Mouse (Mus musculus) gastrocnemius, postnatal 10 days (tissue): ENCODE measurements at regions not wholly inside any gene's neighbourhood (a gene's known extent, or its start where the extent isn't known, plus 50 kb on each side); places are given as distances from the start of the nearest gene placed in this dataset.

Experiments
- DNase-seq: peaks from one replicate; pipeline ENCODE4 v3.0.0; 2021; ENCODE audit warnings: mixed read lengths

DNA sequence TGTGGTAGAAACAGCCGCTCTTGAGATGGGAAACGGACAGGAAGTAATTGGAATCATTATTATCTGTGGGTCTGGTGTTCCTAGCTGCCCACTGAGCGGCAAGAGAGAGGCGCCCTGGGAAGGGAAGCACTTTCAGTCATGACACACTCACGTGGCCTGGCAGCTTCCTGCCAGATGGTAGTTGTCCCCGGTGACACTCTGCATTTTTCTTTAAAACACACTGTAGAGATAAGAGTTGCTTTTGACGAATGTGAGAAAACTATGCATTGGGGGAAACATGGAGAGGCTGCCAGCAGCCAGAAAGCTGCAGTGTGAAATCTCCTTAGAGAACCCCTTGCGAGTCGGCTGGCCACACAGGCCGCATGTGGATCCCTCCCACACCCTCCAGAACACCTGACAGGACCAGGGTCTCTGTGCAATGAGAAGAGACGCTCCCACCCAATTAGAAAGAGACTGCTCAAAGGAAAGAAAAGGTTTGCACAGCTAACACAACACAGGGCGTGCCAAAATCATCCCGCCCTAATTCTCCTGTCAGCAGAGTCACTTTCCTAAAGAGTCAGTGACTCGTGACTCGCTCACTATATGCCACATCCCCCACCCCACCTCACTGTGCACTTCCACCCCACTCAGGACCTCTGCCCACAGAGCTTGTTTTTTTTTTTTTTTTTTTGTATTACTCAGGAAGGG, 194.0 kb upstream of the Map3k1 start:
- DNase-seq, result peak; percentile 23

DNA sequence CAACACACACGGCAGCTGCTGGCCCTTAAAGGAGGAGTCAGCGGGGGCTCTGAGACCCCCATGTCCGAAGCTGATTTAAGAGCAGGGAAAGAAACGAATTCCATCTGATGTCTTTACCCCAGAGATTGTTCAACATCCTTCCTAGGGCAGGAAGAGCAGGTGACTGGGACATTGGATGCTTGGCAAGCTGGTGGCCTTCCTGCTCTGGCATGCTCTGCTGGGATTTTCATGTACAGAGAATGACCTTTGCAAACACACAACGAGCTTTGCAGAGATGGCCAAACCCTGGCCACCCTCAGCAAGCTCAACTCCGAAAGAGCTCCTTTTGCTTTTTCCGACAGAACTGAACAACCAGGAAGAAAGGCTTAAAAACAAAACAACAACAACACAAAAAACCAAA, 194.7 kb upstream of the Map3k1 start:
- DNase-seq, result no peak

DNA sequence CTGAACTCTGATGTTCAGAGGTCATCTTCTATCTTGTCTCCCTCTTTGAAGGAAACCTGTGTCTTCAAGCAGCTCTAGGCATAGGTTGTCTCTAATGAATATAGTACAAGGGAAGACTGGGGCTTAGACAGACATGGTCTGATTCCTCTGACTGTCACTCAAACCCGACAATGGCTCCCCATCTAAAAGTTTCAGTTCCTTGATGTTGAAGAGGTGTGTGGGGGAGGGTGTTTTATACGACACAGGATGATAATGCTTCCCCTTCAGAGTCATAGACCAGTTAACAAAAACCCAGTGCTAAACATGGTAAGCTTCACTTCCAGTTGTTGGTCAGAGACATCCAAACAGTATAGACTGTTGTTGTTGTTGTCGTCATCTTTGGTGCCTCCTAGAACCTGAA, 195.3 kb upstream of the Map3k1 start:
- no peak for DNase-seq

DNA sequence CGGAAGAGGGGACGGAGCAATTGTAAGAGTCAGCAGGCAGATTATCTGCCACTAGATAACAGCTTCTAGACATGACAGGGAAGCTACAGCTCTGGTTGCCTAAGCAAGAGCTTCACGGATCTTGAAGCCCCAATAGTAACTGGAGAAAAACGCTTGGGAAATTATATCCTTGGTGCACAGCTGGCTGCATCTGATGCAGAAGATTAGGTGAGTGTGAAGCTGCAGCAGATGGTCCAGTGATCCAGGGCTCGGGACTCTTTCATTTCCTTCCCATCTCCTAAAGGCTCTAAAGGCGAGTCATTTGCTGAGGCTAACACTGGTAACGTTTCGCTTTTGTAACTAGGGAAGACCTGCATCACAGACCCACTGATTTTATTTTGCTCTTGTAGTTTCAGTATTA, 196.6 kb upstream of the Map3k1 start:
- DNase-seq, result no peak

DNA sequence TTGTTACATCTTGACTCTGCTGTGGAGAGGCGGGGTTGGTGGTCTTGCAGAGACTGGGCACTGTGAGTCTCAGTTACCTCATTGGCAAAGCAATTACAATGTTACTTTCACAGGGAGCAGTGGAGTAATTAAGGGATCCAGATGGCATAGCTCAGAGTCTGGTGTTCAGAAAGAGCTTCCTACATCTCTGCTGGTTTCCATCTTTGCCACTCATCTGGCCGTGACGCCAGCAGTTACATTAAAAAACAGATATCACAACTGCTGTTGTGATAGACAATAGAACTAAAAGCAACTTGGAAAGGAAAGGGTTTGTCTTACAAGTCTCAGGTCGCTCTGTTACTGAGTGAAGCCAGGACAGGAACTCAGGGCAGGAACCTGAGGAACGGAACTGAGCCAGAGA, 200.0 kb upstream of the Map3k1 start:
- DNase-seq, result no peak

DNA sequence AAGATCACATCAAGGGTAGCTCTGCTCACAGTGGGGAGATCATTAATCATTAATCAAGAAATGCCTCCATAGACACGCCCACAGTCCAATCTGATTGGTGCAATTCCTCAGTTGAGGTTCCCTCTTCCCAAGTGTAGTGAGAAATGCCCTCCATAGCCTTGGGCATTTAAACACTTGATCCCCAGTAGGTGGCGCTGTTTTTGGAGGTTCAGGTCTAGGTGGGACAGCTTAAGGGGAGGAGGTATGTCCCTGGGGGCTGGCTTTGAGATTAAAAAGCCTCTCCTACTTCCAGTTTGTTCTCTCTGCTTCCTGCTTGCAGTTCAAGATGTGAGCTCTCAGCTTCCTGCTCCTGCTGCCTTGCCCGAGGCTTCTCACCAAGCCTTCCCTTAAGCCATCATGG, 200.5 kb upstream of the Map3k1 start:
- no peak for DNase-seq

DNA sequence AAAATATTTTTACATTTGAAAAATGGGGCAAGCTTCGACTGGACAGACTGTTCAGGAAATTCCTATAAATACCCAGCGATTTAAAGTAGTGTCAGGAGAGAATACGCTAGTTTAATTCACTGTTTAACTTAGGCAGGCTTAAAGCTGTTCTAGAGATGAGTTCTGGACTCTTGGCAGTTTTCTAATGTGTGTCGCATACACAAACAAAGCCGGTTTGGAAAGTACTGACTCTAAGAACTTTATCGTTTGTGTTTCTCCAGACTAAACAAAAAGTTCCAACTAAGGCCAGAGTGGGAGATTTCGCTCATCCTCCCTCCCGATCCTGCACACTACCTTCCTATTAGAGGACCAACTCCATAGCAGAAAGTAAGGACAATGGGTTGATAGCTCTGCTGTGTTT, 201.7 kb upstream of the Map3k1 start:
- DNase-seq, result no peak

DNA sequence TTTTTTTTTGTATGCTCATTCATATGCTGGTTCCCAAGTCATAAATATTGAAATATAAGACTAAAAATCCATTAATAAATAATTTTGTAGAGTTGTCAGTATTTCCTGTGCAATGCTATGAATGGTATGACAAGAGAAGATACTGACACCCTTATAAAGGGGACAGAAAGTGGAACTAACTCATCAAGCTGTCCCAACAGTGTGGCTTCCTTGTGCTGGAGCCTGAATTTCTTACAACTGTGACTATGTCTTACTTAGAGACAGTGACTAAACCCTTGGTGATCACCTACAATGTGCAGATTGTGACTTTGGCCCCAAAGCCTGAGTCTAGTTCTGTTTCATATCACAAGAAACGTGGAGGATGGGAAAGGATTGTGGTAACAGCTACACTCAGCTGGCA, 203.8 kb upstream of the Map3k1 start:
- DNase-seq, result no peak

DNA sequence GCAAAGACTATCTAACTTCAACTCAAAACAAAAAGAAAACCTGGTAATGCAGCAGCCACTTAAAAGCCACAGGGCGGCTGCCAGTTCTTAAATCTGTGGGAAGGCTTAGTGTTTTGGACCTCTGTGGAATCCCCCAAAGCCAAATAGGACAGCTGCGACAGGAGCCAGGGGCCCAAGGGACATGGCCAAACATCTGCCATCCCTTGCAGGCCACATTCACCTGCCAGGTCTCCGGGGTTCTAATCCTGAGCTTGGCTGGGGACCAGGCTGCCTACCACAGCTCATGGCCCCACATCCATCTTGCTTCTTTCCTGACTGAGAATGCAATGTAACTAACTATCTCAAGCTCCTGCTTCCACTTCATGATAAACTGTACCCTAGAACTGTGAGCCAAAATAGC, 206.3 kb upstream of the Map3k1 start:
- no peak for DNase-seq

DNA sequence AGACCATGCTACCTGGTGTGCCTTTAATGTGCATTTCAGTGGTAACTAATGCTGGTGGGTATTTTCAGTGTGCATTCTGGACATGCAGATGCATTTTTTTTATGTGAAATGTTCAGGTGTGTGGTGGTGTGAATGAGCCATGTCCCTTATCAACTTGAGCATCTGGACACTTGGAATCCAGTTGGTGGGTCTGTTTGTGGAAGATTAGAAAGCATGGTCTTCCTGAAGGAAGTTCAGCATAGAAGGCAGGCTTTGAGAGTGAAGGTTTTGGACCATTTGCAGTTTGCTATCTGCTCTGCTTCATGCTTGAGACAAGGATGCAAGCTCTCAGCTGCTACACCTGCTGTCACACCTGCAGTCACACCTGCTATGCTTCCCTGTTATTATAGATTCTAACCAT, 207.5 kb upstream of the Map3k1 start:
- DNase-seq, result no peak

DNA sequence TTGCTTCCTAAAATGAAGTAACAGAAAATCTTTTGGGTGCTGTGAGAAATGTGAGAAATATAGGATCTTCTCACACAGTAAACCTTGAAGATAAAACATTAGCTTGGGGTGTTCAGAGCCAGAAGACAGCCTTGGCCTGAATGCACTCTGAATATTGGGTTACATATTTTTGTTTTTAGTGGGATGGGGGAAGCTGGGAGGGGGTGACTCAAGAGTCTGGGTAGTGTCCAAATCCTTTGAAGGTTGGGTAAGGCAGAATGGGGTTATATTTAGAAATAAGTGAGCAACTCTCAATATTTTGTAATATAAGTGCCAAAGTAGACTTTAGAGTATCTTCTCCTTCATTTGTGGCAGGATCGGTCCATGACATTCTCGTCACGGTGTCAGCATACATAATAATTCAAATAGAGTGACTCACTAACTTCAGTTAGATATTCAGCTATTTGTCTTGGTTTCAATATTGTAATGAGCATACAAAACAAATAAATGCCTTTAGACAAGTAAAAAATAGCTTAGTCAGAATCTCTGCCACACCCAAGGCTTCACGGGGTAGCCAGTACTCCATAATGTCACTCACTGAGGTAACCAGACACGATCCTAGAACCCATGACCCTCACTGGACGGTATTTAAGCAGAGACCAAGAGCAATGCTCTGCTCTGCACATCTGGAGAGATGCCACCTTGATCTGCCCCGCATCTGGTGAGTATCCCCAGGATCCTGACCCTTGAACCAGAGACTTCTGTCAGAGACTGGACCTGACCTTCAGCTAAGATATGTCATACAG, 209.9 kb upstream of the Map3k1 start:
- DNase-seq, result no peak

DNA sequence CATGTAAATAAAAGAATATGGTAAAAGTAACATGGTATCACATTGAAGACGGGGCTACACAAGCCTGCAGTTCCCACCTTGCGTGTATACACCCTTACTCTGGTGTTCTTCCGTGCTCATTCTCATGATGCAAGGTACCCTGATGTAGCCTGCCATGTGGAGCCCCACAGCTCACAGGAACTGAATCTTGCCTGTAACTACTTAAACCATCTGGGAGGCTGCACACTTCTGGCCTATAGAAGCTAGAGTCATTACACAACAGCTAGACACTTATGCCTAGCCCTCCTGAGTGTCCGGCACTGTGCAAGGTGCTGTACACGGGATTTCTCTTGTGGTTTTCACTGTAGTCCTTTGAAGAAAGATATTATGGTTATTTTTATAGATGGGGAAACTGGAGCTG, 210.8 kb upstream of the Map3k1 start:
- DNase-seq, result no peak

DNA sequence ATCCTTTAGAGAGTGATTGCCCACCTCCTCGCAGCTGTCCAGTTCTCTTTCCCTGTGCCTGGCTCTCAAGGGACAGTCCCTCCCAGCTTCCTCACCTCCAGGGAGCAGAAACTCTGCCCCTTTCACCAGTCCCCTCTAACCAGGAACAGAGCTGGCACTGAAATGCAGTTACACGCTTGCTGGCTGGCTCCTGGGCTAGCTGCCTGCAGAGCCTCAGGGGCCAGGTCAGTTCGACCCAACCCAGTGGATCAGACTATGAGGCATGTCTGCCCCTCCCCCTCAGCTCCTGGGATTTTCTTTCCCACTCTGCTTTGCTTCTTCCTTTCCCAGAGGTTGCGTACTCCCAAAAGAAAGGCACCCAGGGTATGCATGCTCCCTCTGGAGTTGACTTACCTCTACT, 214.4 kb upstream of the Map3k1 start:
- no peak for DNase-seq

DNA sequence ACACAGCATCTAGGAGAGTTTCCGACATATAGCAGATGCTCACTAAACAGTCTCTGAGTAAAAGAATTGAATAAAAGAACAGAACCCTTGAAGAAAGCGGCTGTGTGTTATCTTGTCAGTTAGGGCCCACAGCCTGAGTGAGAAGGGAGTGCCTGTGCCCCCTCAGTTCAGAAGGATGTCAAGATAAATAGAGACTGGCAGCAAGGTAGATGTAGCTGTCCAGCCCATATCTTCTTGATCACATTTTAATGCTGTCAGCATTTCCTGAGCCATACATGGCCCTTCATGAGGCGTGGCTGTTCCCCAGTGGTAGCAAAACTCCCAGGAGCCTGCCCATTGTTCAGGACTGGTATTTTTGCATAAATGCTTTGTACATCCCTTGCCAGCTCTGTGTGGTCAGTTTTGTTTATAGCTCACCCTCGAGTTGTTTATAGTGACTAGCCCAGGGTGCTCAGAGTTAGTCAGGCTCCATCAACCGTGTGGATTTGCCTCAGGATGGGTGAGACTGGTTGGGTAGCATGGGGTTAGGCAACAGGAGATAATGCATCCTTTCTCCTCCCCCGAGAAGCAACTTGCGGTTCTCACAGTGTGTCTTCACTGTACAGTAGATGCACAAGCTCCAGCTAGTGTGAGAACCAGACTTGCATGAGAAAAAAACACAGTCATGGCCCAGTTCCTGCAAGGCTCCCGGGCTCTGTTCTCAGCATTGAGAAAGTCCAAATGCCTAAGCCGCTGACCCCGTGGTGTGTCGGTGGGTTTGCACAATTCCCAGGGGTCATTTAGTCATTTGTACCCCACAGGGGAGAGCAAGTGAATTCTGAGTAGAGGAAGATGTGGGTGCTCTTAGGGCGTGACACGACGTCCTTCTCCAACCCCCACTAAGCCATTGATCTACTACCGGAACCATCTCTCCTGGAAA, 216.1 kb upstream of the Map3k1 start:
- DNase-seq, result no peak

DNA sequence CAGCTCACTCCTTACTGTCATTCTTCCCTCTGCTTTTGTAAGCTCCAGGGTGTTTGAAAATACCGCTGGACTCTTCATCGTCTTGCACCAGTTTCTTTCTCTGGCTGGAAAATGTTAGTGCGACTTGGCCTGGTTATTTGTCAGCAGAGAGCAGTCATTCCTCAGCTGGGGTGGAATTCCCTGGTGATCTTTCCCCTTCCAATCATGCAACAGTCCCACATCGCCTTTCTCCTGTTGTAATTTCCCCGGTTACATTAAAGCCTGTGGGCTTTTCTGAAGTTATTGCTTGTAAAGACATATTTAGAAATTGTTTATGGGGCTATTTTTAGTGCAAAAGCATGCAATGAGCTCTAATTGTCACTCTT, 216.8 kb upstream of the Map3k1 start:
- no peak for DNase-seq

DNA sequence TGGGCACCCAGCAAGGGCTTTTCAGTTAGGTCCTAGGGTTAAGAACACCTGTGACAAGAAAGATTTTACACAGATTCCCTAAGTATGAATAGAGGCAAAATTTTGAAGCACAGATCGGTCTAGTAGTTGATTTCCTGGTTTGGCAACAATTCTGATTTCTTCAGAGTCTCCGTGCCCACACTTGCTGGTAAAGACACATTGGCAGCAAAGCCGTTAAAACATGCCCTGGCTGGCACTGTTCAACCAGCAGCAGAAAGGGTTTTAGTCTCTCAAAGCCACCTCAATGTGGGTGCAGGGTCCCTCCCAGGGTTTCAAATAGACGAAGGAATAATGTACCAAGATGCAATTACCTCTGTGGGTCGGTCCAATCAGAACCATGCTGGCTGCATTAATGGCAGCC, 218.9 kb upstream of the Map3k1 start:
- DNase-seq, result no peak

DNA sequence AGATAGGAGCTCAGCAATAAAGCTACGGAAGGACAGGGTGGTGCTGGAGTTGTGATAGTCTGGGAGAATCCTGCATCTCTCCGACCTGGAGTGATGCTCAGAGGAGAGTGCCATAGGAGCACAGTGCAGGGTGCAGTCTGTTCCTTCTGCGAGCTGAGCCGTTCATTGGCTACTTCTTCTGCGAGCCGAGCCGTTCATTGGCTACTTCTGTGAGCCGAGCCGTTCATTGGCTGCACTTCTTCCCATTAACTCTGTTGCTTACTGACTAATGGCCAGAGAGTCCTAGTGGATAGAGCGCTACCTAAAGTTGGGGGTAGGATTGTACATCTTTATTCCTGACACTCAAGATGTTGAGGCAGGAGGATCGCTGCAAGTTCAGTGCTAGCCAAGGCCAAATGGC, 222.3 kb upstream of the Map3k1 start:
- no peak for DNase-seq

DNA sequence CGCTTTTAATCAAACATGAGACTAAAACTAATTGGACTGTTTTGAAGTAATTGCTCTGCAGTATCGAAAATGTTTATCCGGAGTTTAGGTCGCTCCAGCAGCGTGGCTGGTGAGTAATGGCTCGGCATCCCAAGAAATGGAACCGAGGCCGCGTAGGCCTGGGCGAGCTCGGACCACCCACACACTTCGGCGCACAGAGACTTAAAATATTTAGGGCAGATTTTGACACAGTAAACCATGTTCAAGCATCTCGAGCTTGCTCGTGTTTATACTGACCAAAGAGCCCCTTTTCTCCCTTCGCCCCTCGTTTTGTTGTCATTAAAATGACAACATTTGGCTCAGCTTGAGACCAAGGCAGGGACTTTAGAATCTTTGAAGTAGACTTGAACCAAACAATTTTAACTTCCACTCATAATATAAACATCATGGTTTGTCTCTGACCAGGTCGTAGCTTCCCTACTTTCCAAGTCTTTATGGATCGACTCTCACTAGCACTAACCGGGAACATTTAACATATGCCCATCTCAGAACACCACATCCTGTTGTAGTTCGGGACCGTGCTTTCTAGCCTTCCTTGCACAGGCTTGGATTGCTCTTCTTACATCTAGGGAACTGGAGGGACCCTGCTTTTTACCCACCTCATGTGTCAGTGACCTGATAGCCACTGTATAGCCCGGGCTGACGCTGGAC, 223.0 kb upstream of the Map3k1 start:
- DNase-seq, result no peak

DNA sequence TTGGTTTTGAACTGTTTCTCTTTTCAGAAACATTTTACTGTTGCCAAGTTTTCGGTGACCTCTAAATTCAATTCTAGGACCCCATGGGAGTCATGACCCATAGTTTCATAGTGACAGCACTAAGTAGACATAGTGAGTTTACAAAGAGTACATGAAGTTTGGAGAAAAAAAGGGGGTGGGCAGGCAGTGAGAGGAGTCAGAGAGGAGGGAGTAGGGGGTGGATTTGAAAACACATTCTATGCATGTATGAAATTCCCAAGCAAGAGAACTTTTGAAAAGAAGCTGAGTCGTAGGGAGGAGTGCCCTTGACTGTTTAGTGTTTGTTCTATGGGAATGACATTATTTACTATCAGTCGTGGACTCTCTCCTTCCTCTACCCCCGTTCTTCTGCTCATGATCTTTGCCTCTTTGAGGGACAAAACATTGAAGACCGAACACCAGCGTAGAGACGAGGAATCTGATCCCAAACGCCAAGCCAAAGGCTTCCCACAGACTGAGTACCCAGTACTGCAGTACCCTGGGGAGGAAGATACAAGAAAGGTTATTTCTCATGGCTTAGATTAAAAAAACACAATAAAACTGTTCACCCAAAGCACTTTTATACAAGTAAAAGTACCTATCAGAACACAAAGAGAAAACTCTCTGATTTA, 229.1 kb upstream of the Map3k1 start:
- DNase-seq, result no peak

DNA sequence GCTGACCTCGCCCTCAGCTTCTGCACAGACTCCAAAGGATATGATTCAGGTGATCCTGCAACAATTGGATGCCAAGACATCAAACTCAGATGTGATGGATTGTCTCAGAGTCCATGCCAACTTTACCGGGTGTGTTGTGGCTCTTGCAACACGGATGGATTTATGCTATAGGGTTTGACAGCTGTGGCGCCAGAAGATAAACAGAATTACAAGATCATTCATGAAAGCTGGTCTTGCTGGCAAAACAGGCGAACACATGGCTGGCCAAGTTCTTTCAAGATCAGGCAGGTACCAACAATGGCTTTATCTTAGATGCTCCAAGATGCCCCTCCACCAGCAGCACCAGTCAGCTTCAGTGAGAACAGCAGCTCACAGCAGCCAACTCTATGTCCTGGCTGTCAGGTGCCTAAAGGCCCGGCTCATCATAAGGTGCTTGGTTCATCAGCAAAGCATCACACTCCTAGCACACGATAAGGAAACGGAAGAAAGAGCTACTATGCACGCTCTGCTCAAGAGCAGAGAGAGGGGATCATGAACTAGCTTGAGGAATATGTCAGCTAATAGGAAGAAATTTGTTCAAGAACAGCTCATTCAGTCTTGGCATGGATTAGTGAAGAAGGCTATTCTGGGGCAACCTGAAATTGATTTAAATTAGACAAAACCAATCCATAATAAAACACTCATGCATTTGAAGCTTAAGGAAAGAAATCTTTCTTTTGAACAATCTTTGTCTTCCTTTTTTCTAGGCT, 229.9 kb upstream of the Map3k1 start:
- no peak for DNase-seq

DNA sequence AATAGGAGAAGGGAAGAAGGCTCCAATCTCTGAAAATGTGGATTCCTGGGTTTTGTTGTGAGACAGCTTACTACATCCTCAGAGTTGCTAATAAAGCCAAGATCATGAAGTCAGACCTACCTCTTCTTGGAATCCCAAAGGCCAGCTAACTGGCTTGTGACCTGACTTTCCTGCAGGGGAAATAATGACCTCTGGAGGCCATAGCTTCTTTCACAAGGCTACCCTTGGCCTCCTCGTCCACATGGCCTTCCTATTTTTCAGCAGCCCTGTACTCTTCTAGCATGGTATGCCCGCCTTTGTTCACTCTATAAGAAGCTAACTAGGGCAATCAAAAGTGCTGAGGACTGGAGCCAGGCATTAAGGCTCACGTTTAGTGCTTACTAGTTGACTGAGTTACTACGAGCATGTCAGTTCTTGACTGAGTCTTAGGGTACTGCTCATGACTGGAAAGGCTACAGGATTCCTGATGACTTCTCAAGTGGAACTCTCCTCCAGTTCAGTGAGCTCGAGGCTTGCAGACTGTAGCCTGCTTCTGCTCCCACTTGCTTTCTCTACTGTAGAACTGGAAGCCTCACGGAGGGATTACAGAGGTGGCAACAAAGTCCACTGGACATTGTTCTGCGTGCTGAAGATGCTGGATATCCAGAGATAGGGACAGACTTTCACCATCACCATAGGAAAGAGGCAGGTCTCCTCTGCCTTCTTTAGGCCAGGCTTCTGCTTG, 230.8 kb upstream of the Map3k1 start:
- DNase-seq, result no peak
